Mouse (Mus musculus): ENCODE data around the gene Rsph1.
"Not testable (repeated sequence)": the region's sequence is repeated elsewhere in the genome, so short reads cannot be mapped to it uniquely, and the experiment has no call there.

The Rsph1 gene

DNA sequence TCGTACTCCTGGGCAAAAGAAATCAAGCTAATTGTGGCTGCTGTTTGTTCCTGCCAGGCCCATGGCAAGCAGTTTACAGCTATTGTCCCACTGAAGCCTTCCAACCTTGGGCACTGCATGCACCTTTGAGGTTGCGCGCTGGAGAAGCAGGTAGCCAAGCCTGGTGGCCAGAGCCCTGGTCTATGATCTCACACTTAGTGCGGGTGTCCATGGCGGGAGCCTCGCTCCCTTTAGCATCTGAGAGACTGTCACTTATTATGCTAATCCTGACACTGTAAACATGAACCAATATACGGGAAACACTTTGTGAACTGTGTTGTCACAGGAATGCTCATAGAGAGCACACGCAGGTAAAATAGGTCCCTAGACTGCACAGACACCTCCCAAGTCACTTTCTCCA lies 3.6 kb downstream of the Rsph1 start:
- no peak for DNase-seq

DNA sequence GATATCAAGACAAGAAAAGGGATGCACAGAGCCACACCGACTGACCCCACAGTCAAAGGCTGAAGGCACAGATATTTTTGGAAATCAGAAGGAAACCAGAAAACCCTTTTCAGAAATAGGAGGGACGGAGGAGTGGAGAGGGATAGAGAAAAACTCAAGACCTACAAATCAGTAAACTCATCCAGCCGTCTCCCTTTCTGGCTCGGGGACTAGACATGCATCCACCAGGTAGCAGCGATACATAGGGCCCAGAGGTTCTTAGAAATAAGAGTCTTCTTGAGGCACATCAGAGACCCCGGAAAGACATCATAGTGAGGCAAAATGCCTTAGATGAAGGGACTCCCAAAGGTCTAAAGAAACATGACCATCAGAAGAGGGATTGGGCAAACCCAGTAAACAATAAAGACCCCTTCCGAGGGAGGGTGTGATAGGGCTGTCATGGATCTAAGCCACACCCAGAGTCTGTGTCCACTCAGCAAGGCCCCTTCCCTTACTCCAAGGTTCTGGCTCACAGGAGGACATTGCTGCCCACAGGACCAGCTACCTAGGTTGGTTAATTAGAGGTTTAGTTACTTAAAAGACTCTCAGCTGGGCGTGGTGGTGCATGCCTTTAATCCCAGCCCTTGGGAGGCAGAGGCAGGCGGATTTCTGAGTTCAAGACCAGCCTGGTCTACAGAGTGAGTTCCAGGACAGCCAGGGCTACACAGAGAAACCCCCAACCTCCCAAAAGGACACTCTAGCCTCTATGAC lies 4.6 kb downstream of the Rsph1 start:
- no peak for DNase-seq

DNA sequence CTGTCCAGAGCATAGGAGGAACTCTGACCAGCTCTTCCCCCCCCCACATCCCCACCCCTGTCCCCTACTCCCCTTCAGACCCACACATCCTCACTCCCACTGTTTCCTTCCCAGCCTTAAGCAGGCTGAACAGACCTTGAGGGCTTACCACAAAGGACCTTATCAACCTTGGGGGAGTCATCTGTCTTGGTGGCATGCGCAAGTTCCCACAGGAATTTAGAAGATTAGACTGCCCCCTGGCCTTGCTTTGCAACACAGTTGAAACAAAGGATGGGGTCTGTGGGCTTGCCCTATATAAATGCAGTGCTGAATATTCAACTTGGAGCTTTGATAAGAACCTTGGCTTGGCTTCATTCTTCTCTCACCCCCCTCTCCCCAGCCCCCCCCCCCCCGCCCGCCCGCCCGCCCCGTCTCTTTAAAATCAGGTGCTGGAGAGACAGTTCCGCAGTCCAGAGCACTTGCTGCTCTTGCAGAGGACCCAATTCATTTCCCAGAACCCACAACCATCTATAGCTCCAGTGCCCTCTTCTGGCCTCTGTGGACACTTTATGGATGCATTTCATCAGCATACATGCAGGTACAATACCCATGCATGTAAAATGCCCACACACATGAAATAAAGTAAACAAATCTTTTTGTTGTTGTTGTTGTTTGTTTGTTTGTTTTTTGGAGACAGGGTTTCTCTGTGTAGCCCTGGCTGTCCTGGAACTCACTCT lies 5.9 kb downstream of the Rsph1 start:
- no peak for DNase-seq

DNA sequence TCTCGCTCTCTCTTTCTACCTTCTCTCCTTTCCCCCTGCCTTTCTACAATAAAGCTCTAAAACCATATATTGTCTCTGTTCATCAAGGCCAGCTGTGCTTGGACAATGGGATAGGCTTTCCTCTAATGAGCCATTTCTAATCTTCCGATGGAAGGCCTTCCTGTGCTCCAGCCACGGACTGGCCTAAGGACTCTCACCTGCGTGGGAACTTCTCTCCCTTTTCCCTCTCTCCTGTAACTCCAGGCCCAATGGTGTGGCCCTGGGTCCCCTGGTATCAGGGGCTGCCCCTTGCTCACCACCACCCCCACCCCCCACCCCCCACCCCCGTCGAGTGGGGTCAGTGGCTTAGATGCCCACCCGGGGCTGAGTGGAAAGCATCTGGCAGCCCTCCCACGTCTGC lies 6.4 kb downstream of the Rsph1 start:
- not testable (repeated sequence) for DNase-seq

DNA sequence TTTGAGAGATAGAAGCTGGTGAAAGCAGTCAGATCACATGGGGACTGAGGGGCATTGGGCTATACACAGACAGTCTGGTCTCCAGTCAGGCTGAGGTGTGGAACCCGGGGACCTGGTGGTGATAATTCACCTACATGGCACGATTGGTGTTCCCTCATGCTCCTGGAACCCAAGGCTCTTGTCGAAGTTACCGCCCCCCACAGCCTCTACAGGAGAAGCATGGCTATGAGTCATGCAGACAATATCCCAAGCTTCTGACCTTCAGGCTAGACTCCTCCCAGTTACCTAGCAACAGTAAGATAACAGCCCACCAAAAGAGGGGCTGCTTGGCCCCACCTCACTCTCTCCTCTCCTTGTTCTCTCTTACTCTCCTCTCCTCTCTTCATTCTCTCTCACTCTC lies 6.9 kb downstream of the Rsph1 start:
- DNase-seq = no peak

DNA sequence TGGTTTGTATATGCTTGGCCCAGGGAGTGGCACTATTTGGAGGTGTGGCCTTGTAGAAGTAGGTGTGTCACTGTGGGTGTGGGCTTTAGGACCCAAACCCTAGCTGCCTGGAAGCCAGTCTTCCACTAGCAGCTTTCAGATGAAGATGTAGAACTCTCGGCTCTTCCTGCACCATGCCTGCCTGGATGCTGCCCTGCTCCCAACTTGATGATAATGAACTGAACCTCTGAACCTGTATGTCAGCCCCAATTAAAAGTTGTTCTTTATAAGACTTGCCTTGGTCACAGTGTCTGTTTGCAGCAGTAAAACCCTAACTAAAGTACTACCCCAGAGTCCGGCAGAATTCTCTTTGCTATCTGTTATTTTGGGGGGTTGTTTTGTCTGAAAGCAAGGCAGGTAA lies 7.4 kb downstream of the Rsph1 start:
- DNase-seq = no peak

DNA sequence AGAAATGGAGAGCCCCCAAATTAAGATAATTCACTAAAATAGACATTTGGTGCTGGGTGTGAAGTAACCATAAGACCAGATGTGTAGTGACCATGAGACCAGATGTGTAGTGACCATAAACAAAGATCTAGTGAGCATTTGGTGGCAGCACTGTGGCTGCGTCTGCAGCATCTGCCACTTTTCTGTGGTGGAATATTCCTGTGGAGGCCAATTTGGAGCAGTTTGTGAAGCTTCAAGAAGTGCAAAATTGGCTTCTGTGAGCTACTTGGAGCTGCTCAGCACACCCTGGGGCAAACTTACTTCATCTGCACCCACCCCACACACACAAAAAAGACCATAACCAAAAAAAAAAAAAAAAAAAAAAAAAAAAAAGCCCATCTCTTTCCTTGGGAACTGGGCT lies 9.2 kb downstream of the Rsph1 start:
- no peak for DNase-seq

DNA sequence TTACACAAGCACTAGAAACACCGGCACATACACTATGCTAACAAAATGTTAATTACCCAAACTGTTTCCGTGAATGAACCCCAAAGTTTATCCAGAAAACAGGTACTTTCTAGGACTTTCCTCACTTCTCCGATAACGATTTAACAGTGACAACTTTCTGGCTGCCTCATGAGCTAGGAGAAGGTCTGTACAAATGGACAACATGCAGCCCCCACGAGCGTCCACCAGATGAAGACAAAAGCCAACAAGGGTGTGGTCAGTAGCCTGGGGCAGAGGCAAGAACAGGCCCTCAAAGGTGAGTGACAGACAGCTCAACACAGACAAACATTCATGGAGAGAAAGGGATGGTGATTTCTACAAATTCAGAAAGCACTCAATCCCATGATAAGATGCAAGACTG lies 9.6 kb downstream of the Rsph1 start:
- DNase-seq = no peak

DNA sequence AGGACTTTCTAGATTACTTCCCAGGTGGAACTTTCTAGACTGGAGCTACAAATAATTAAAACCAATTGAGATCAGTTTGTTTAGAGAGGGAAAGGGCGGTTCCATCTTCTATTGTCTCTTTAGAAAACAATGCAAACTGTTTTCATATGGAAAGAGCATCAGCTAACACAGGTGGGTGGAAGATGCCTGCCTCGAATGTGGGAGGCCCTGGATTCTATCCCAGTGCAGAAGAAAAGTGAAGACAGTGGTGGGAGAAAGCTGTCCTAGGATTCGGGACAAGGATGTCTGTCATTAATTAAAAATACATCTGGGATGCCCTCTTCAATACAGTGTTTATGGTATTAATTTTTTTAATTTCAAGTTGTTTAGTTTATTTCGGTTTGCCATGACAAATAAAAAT lies 10.0 kb downstream of the Rsph1 start:
- no peak for DNase-seq

DNA sequence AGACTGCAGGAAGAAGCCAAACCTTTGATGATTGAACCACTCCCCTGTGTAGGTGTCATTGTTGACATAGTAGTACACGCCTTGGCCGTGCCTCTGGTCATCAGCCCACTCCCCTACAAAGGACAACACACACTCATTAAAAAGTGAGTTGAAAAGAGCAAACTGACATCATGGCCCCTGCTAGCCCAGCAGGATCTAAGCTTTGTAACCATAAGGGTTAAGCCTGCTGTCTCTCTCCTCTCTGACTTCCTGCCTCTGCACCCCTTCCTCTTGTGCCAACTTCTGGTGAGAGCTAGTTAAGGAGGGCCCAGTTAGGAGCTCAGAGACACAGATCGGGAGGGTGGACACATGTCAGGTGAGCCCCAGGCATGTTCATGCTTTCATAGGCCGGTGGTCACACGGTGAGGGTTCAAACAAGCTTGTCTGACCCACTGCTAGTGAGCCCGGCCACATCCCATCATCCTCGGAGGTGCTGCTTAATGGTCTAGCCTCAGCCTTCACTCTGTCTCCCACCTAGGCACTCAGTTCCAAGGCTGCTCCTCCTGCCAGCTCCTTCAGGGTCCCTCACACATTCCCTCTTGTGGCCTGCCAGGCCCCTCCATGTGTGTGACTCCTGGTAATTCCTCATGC lies 10.7 kb downstream of the Rsph1 start:
- no peak for DNase-seq

DNA sequence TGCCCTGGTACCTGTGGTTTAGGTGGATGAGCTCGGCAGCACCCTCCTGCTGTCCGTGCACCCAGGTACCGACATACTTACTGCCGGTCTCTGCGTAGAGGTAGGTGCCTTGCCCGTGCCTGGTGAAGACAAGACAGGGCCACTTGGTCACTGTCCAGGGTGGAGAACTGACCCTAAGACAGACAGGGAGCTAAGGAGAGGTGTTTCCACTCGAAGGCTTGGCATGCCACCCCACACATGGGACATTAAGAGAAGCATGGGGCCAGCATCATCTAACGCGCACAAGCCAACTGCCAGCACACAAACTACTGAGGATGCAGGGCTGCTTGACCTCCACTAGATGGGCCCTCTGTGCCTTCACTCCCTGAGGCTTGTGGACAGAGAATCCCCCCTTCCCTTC lies 11.4 kb downstream of the Rsph1 start:
- no peak for DNase-seq

DNA sequence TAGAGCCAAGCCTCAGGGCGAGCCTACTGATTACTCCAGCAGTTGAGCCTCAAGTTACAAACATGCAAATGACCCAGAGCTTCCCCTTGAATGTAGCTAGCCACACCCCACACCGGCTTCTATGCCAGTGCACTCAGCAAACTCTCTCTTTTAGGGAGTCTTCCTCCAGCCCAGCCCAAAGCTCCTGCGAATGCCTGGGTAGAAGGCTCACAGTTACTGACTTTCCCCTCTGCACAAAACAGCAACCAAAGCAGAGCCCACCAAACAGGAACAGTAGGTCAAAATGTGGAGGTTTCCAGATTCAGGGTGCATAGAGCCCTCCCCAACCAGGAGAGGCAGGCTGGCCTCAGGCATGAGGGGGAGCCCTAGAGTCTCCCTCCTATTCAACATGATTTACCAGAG lies 12.0 kb downstream of the Rsph1 start:
- DNase-seq = no peak

DNA sequence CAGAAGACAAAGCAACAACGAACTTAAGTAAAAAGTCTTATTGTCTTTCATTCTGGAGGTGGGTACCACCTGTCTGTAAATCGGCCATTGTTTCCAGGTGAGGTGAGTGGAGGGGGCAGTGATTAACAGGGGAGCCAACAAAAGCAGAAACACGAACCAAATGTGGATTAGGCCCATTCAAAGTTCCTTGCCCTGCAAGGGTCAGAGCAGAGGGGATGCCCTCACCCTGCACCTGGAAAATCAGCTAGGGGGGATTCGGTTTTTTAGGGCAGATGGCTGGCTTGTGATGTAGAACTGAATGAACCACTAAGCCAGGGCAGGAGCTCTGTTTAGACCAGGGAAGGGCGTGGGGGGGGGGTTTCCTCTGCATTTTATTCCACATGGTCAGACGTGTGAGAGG lies 12.8 kb downstream of the Rsph1 start:
- no peak for DNase-seq

DNA sequence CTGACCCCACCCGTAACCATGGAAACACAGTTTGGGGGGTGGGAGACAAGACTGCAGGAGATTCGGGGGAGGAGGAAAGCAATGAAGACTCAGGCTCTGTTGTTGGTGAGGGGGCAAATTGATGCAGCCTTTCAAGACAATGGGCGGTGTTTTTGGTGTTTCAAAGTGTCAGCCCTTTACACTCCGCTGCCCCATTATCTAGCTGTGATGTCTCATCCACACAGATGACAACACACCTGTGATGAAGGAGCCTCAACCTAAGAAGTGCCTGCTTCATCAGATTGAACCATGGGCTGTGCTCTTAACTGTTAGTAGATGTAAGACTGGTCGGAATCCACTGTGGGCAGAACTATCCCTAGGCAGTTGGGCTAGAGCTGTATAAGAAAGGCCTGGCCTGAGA lies 13.4 kb downstream of the Rsph1 start:
- DNase-seq = no peak

DNA sequence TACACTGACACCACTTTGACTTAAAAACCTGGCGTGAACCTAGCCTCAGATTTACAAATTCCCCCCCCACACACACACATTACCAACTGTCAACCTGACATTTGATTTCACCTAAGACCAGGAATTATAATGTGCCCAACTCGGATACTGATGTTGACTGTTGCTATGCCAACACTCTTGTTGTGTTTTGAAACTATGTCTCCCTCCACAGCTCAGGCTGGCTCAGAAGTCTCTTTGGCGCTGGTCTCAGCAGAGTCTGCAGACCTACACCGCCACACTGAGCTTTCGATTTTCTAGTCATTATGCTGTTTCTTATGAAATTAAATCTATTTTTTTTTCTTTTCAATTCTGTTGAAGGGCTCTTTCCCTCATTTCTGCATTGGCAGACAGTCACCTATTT lies 14.5 kb downstream of the Rsph1 start:
- DNase-seq = no peak

DNA sequence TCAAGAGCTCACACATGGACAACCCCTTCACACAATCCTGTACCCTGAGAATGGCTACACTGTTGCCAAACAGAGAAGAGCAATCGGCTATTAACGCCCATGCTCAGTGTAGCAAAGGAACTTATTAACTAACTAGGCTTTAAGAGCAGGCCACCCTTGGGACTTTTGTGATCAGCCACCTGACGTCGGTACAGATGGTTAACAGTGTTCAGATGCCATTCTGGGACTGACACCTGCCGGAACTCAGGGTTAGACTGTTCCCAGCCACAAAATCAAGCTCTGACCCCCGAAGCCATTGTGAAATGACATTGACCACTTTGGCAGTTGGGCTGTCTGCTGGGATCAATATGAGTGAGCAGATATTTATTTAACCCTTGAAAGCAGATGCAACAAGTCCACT lies 15.8 kb downstream of the Rsph1 start:
- peak; percentile 56 for DNase-seq

DNA sequence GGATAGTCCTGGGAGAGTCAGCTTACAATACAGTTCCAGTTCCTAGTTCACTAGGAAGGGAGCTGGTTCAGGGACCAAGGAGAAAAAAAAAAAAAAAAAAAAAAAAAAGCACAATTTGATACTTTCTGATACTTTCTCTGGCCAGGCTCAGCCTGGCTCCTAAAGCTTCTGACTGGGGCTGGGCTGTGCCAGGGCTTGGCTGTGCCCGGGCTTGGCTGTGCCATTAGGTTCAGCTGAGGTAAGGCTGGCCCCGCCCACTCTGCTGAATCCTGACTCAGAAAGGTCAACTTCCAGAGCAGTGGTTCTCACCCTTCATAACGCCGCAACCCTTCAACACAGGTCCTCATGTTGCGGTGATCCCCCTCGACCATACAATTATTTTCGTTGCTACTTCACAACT lies 16.8 kb downstream of the Rsph1 start:
- DNase-seq = peak; percentile 91

DNA sequence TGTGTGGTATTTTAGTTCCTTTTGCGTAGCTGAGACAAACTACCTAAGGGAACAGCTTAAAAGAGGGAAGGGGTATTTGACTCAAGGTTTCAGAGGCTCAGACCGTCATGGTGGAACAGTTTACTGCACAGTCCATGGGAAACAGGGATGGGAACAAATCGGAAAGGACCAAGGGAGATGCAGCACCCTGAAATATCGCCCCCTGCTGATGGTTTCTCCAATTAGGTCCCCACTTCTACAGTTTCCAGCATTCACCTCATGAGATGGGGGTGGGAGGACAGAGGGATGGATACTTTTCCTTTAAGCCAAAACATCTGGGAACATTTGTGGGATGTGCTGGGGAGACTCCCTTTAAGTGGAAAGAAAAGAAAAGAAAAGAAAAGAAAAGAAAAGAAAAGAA lies 17.4 kb downstream of the Rsph1 start:
- DNase-seq = no peak

DNA sequence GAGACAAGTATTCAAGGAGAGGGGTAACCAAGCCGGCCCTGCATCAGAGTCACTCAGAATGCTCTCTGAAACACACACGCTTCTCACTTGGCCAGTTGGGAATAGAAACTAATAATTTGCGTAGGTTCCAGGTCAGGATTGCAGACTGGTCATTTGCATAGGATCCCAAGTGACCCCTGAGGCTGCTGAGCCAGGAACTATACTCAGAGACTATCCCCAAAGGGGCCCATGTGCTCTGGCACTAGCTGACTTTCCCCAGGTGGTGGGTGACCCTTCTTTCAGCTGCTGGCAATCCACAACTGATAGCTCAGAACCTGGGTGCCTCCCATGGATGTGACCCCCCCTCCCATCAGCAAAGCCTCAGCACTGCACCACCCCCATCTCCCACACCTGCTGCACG lies 18.0 kb downstream of the Rsph1 start:
- DNase-seq = no peak

DNA sequence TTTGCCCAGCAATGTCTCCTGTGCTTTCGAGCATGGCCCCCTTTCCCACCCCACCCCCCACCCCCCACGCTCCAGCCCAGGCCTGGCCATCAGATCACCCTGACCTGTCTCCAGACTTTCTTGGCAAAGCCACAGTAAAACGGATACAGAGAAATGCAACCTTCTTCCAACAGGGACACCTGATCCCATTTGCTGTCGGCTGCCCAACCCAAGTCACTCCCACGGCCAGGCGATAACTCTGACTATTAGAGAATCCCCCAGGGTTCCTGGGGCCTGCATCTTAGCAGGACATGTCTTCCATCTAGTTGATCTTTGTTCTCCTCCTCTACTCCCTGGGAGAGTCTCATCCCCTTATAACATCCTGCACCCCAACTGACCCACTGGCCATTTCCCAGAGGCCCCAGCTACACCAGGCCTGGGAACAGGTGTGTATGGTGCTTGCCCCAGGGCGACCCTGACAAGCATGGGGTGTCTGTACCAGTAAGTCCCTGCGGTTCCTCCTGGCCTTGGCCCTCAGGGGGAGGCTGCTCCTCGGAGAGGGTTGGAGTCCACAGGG lies 18.8 kb downstream of the Rsph1 start:
- no peak for DNase-seq

DNA sequence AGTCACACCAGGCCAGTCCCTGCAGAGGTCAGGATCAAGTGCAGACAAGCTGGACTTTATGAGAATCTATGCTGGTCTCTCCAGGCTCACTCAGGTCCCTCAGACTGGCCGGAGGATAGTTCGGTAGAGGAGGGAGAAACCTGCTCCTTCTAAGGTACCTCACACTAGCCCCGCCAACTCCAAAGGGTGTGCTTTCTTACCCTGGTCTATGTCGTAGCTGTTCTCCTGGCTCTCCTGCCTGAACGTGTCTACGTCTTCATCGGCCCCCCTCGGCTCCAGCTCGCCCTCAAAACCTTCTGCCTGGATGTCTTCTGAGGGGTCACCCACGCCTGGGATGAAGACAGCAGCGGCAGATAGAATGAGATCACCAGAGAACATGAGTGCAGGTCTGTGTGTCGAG lies 19.3 kb downstream of the Rsph1 start:
- DNase-seq = no peak

DNA sequence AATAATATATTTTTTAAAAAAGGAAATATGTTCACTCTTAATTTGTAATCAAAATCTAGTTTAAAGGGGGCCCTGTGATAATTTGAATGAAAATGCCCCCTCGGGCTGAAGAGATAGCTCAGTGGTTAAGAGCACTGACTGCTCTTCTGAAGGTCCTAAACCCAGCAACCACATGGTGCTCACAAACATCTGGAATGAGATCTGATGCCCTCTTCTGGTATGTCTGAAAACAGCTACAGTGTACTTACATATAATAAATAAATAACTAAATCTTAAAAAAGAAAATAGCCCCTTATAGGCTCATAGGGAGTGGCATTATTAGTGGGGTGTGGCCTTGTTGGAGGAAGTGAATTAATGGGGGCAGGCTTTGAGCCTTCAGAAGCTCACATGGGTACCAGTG lies 20.0 kb downstream of the Rsph1 start:
- no peak for DNase-seq

DNA sequence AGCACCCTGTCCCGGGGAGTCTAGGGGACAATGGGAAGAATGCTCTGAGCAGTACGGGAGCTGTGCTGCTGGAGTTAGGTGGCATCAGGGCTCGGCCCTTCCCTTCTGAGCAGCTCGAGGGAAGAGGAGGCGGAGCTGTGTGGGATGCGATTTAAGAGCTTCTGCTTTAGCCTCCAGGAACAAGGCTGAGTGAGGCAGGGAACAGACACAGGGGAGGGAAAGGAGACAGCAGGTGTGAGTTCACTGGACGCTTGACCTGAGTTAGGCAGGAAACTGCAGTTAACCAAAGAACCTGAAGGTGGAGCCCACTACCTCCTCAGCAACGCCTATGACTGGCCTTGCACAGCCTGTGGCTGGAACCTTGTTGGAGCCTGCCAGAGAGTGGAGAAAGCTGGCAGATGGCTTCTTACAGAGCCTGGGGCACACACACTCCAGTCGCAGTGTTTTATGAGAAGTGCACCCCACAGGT lies 22.7 kb downstream of the Rsph1 start:
- DNase-seq = peak; percentile 79

DNA sequence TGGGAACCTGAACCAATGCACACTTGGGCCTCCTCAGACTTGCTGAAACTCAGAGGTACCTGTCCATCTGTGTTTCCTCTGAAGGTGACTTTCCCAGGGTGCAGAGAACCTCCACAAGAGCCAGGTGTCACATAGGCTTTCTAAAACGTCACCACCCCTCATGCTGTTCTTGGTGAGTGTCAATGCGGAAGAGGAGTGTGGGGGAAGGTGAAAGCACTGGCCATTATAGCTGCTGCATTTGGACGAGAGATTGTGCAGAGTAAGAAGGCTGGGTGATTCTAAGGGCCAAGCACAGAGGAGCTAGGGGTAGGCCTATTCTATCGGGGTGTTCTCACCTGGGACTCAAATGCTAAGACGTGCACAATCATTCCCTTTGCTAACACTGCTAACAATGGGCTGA lies 23.2 kb downstream of the Rsph1 start:
- no peak for DNase-seq
